ENCODE assay signal across 38 mouse cellular contexts in the genomic region with DNA sequence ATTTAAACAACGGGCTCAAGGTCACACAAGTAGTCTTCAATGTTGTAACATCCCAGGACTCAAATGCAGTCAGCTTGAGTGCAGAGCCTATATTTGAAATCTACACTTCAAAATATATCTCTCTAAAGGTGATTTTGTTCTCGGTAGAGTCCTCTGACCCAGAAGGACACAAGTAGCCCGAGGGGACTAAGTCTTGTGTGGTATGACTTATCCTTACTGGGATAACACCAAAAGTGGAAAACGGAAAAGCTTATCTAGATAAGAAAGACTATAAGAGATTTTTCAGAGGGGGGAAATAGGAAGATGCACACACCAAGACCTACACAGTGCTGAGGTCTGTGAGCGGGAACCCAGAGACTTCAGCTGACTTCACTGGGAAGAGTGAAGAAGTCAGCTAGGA. TPM values are rescaled to one million over a fixed set of nuclear protein-coding genes. Genes with fewer than 3 reads are reported as not detected.
"Had no signal": no experiment of that assay in that cellular context is flagged by ENCODE, and none has a peak within 500 bp of the region (broad histone marks: within the 10 kb centered on the region; RNA-seq: fewer than 3 reads in every experiment).

Gene 1600015I10Rik, plus strand, starts transcription at position 301 of the 400 bp plus-strand sequence.

- H3K4me1 ChIP-seq: limb, embryonic 10.5 days; limb, embryonic 12.5 days; limb, embryonic 13.5 days; limb, embryonic 15.5 days; liver, embryonic 12.5 days; liver, embryonic 13.5 days; liver, embryonic 15.5 days; lung, embryonic 15.5 days; megakaryocyte, embryonic 14.5 days; midbrain, embryonic 10.5 days; midbrain, embryonic 12.5 days; midbrain, embryonic 13.5 days; midbrain, embryonic 15.5 days; neural tube, embryonic 12.5 days had no signal

- DNase-seq: left cerebral cortex, postnatal 4 days; liver; liver, embryonic 13.5 days; liver, postnatal 0 days; lung, adult 18-20 months; lung, adult 2 months; lung, embryonic 14.5 days; lung, postnatal 10 days; lung, postnatal 14 days; lung, postnatal 36 days; lung, postnatal 4 days; midbrain, embryonic 14.5 days had no signal

- H3K9ac ChIP-seq: limb, embryonic 12.5 days; limb, embryonic 13.5 days; limb, embryonic 15.5 days; liver, embryonic 12.5 days; liver, embryonic 13.5 days; liver, embryonic 14.5 days; liver, embryonic 15.5 days; liver, postnatal 0 days; lung, embryonic 14.5 days; lung, embryonic 15.5 days; midbrain, embryonic 12.5 days; midbrain, embryonic 13.5 days; midbrain, embryonic 15.5 days; neural tube, embryonic 12.5 days had no signal

- H3K4me3 ChIP-seq: limb, embryonic 10.5 days; limb, embryonic 12.5 days; limb, embryonic 13.5 days; limb, embryonic 15.5 days; liver, embryonic 12.5 days; liver, embryonic 13.5 days; liver, embryonic 15.5 days; lung, embryonic 15.5 days; megakaryocyte, embryonic 14.5 days; midbrain, embryonic 10.5 days; midbrain, embryonic 12.5 days; midbrain, embryonic 13.5 days; midbrain, embryonic 15.5 days; myocyte; neural tube, embryonic 12.5 days had no signal

- H3K9me3 ChIP-seq: limb, embryonic 10.5 days; limb, embryonic 12.5 days; limb, embryonic 13.5 days; limb, embryonic 15.5 days; liver, embryonic 12.5 days; liver, embryonic 13.5 days; liver, embryonic 15.5 days; lung, embryonic 15.5 days; midbrain, embryonic 10.5 days; midbrain, embryonic 12.5 days; midbrain, embryonic 13.5 days; midbrain, embryonic 15.5 days; neural tube, embryonic 12.5 days had no signal

- H3K4me2 ChIP-seq: limb, embryonic 12.5 days; limb, embryonic 13.5 days; limb, embryonic 15.5 days; liver, embryonic 11.5 days; liver, embryonic 12.5 days; liver, embryonic 13.5 days; liver, embryonic 15.5 days; lung, embryonic 14.5 days; lung, embryonic 15.5 days; midbrain, embryonic 11.5 days; midbrain, embryonic 12.5 days; midbrain, embryonic 13.5 days; midbrain, embryonic 15.5 days; neural tube, embryonic 12.5 days had no signal

- ATAC-seq: liver, embryonic 12.5 days; liver, postnatal 0 days; lung, postnatal 0 days; midbrain, embryonic 13.5 days; midbrain, embryonic 15.5 days; midbrain, embryonic 16.5 days had no signal

- H3K27me3 ChIP-seq: limb, embryonic 13.5 days; limb, embryonic 15.5 days; liver, embryonic 12.5 days; liver, embryonic 13.5 days; liver, embryonic 15.5 days; lung, embryonic 15.5 days; midbrain, embryonic 12.5 days; midbrain, embryonic 13.5 days; midbrain, embryonic 15.5 days; neural tube, embryonic 12.5 days had no signal

- H3K27ac ChIP-seq: limb, embryonic 10.5 days; limb, embryonic 12.5 days; limb, embryonic 13.5 days; limb, embryonic 15.5 days; liver, embryonic 12.5 days; liver, embryonic 13.5 days; liver, embryonic 14.5 days; liver, embryonic 15.5 days; lung, embryonic 15.5 days; macrophage; midbrain, embryonic 10.5 days; midbrain, embryonic 12.5 days; midbrain, embryonic 13.5 days; midbrain, embryonic 15.5 days; neural tube, embryonic 12.5 days had no signal

- H3K36me3 ChIP-seq: limb, embryonic 10.5 days; limb, embryonic 12.5 days; limb, embryonic 13.5 days; limb, embryonic 15.5 days; liver, embryonic 12.5 days; liver, embryonic 13.5 days; liver, embryonic 15.5 days; lung, embryonic 15.5 days; midbrain, embryonic 10.5 days; midbrain, embryonic 12.5 days; midbrain, embryonic 13.5 days; midbrain, embryonic 15.5 days; neural tube, embryonic 12.5 days had no signal

RNA-seq across cellular contexts. Expression of gene 1600015I10Rik, which starts in this region (rescaled TPM):
- polyA plus RNA-seq: limb, embryonic 10.5 days; limb, embryonic 11.5 days; limb, embryonic 12.5 days; limb, embryonic 13.5 days; liver, adult 2 months; liver, embryonic 11.5 days; liver, embryonic 12.5 days; liver, embryonic 13.5 days; liver, embryonic 14.5 days; liver, embryonic 15.5 days; liver, embryonic 16.5 days; liver, postnatal 0 days; lung, adult 2 months; lung, embryonic 14.5 days; lung, embryonic 15.5 days; lung, embryonic 16.5 days; lung, postnatal 0 days; macrophage; midbrain, embryonic 10.5 days; midbrain, embryonic 11.5 days; midbrain, embryonic 12.5 days; midbrain, embryonic 13.5 days; midbrain, embryonic 14.5 days; midbrain, embryonic 15.5 days; midbrain, embryonic 16.5 days; midbrain, postnatal 0 days; myocyte; neural tube, embryonic 11.5 days; neural tube, embryonic 12.5 days had no signal
